Mouse (Mus musculus) adrenal gland, adult 18-20 months (tissue): ENCODE measurements around the gene Nell2. TPM values are rescaled to one million over a fixed set of nuclear protein-coding genes. Genes with fewer than 3 reads are reported as not detected.
"Not testable (repeated sequence)": the region's sequence is repeated elsewhere in the genome, so short reads cannot be mapped to it uniquely, and the experiment has no call there.

ENCODE experiments used
- DNase-seq, 2 experiments: peaks; one replicate each; pipeline ENCODE4 v3.0.0; 2021 to 2022; ENCODE audit warnings: low spot score in 2 of 2
- total RNA-seq, 2 experiments: library from RNA; stranded (reverse); gene quantifications; 1 replicate in 1 of 2; 2 replicates in 1 of 2; pipeline ENCODE4 v1.2.3; 2021

Gene Nell2
- total RNA-seq, 2 experiments from 2014 or later, result 1.9 to 2.7 TPM

DNA sequence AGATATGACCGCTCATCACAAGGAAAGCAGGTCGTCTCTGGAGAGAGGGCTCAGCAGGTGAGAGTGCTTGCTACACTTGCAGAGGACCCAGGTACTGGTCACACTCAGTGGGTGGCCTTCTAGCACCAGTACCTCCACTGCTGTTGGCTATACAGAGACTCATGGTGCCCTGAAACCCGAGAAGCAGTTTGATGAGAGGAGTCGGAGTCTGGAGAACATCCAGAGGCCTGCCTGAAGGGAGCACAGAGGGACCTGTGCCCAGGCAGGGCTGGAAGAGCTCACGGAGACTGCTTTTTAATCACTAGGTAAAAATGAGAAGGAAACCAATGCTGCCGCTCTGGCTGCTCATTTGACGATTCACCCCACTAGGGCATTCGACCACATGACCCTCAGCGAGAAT, 271.2 kb downstream of the Nell2 start:
- DNase-seq, result no peak

DNA sequence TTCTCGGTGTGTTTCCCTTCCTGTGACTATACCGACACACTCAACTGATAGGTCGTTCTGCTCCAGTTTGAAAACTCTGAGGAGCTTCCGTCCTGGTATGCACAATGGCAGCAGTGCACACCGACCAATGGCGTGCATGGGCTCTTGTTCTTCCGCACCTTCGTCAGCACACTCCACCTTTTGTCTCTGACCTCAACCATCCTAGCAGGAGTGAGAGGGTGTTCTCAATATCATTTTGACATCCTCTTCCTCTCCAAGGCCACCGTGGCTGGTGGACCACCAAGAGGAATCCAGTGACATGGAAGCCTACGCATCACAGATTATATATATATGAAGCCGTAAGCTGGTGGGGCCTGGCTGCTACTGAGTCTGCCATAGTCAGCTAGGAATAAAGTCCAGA, 282.8 kb downstream of the Nell2 start:
- DNase-seq, result no peak

DNA sequence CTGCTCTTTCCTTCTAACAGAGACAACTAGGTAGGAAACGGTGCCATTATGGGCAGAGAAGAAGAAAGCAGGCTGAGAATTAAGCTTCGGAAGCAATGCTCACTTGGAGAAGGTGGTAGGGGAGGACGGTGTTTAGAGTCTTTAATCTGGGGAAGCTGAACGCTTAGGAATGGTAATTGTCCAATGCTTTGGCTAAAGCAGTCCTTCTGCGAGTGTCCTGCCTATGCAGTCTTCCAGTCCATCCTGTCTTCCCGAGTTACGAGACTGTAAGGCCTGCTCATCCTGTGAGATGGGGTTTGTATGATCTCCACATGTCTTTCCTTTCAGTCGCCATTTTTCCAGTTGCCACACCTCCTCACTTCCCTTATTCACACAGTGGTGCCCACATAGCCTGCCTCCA, 284.5 kb downstream of the Nell2 start:
- no peak for DNase-seq

DNA sequence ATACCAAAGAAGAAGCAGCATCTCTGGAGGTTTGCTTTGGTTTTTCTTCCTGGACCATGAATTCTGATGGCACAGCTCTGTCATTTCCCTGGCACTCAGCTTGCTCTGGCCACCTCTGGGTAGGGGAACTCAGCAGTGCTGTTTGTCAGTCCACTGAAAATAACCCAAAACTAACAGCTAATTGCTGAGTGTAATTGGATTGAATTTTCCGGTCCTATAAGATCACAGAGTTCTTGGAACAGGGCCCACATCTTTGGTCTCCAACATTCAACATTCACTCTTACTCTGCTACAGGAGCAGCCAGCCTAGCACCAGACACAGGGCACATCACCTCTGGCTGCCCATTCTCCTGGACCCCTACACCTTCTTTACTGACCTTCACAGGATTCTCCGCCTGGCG, 287.2 kb downstream of the Nell2 start:
- no peak for DNase-seq

DNA sequence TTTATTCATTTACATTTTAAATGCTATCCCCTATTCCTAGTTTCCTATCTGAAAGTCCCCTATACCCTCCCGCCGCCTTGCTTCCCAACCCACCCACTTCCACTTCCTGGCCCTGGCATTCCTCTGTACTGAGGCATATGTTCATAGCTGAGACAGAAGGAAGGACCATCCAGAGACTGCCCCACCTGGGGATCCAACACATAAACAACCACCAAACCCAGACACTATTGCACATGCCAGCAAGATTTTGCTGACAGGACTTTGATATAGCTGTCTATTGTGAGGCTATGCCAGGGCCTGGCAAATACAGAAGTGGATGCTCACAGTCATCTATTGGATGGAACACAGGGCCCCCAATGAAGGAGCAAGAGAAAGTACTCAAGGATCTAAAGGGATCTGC, 291.3 kb downstream of the Nell2 start:
- DNase-seq, result not testable (repeated sequence)

DNA sequence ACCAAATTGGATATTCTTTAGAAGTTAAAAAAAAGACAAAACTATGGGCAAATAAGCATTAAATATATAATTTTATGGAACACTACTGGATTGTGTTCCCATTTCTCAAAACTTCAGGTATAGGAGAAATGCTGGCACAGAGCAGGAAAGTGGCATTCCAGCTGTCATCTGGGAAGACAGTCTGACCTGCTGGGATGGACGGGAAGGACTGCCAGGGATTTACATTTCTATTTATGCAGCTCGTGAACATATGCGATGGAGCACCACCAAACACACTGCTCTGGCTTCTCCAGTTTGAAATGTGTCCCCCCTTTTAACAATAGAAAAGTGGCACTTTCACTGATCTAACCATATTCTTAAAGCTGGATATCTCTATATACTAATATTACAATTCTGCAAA, 291.9 kb downstream of the Nell2 start:
- no peak for DNase-seq

DNA sequence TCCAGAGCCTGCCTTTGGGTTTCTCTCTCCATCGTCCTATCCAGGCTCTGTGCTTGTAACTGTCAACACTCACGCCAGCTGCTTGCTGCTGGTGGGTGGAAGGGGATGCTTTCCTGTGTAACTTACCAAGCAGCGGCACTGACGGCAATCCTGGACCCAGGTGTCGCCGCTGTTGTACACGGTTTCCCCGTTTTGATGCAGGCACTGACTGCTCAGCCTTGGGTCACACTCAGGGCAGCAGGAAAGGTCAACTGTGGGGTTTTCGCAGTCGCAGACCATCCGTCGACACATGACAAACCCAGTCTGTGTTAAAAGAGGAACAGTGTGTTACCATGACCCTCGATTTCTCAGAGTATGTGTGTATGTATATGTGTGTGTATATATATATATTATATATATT, 297.2 kb downstream of the Nell2 start:
- no peak for DNase-seq

DNA sequence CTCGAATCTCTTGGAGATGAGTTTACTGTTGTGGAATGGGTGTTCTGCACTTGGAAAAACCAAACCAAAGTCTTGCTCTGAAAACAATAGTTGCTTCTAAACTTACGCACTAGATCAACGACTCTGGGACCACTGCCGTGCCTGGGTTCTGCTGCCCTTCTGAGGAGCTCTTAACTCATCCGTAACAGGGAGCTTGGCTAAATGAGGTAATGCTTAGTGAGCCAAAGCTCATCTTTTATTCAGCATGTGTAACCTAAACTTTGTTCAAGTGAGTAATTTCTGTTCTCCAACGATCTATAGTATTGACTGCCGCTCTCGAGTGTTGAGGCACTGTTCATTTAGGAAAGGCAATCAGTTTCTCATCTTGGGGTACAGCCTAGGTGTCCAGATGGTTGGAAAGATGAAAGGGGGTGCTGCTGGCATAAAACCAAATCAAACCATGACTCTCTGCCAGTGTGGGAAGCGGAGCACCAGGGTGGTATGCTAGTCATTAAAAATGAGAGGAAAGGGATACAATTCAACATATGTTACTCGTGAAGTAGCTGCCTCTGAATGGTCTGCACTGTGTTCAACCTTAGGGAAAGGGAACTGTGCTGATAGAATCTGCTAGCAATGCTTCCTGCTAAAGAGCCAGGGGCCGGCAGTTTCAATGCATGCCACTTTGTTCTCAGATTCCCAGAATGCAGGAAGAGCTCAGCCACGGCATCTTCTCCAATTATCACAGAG, 311.6 kb downstream of the Nell2 start:
- DNase-seq, result no peak

DNA sequence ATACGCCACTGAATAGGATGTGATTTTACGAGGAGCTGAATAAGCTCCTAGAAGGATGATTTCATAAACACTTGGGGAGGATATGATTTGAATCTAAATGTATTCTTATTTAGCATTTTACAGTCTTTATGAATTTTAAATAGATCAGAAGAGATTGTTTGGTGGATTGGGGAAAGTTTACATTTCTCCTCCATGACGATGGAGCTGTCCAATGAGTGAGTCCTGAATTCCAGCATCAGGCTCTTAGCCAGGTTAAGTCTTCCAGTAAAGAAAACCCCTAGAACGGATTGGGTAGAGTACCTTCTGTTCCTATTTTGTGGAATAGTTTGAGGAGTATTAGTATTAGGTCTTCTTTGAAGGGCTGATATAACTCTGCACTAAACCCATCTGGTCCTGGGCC, 317.8 kb downstream of the Nell2 start:
- no peak for DNase-seq

DNA sequence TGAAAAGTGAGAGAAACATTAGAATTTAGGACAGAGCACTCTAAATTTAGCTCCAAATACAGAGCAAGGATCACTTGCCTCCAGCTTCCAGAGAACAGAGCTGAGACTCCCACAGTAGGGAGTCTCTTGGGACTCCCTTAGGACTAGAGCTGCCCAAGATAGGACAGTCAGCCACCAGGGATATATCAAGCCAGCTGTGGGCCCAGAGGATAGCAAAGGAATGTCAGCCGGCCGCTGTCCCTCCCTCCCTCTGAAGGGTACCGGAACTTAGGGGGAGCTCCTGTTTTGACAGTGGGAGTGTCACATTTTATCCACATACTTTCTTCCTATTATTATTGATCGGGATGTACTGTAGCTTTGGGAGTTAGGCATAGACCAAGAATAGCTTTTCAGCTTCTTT, 319.2 kb downstream of the Nell2 start:
- no peak for DNase-seq

DNA sequence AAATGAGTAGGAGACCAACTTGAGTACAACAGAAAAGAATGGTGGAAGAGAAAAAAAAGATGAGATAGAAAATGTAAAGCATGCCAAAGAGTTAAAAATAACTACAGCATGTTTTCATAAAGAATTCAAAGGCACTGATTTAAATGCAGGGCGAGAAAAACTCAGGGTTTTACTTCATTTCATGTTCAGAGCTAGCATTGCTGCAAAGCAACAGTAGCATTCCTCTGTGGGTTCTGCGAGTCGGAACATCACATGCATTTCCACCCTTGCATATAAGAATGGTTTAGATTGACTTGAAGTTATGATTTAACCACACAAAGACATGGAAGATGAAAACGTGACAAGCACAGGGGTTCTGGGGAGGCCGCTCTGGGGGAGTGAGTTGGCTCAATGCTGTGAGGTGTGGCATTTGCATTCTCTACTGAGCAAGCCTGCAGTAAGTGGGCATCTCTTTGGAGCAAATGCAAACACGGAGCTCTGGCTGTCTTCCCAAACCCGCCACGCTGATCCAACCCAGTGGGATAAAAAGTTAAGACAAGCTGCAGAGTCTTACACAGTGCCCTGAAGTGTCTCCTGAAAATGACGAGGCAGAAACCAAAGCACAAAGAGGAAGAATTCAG, 334.6 kb downstream of the Nell2 start:
- no peak for DNase-seq

DNA sequence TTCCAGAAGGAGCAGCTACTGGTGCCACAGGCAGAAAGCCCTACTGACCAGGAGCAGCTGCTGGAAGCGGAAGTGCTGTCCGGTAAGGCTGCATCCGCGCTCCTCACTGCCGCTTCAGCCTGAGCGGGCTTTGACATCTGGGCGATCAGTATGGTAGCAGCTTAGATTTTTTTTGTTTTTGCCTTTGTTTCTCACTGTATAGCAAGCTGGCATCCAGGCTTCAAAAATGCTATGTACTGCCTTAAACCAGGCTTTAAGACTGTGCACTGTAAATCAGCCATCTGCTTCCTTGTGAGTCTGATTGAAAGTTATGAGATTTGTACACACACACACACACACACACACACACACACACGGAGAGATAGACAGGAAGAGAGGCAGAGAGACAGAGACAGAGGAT, 335.4 kb downstream of the Nell2 start:
- no peak for DNase-seq

DNA sequence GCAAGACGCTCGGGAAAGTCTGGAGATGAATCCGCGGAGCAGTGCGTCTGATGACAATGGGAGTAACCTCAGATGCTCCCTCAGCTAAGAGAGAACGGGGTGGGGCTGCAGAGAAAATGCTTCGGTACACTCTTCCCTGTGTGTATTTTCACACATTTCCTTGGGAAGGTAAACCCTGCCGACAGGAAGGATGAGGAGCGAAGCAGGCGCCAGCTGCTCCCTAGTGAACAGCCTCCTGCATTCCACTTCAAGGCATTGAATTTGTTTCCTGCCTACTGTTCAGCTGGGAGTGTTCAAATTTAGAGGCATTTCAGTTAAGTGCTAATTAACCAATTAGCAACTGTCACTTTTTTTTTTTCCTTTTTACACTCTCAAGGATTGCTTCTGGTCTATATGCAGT, 342.1 kb downstream of the Nell2 start:
- DNase-seq, result no peak

DNA sequence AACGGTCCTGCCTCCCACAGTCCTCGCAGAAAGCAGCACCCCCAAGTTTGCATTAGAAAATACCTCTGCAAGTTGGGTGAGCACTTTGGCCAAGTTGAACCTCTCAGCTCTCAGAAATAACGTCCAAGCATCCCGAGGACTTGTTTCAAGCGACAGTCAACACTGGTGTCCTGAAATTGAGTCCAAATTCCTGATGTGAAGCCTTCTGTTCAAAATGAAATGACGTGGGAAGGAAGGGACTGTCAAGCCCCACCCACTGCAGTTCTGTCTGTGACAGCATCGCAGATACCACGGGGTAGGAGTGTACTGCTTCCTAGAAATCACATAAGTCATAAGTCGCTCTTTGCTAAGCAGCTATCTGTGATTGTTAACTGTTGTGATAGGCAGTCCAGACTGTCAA, 342.9 kb downstream of the Nell2 start:
- no peak for DNase-seq

DNA sequence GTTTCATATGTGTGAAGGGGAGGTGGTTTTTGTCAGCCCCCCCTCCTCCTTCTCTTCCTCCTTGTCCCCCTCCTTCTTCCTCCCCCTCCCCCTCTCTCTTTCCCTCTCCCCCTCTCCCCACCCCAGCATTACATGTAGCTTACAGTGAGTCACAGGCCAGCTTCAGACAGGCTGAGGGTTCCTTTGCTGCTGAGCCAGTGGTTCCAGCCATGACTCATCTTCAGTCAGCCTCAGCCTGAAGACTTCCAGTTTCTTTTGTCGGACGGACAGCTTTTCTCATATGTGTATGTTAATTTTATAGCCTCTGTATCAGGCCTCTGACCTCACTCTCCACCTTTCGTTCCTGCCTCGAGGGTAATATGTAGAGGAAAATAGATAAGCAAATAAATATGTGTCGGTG, 344.9 kb downstream of the Nell2 start:
- no peak for DNase-seq

DNA sequence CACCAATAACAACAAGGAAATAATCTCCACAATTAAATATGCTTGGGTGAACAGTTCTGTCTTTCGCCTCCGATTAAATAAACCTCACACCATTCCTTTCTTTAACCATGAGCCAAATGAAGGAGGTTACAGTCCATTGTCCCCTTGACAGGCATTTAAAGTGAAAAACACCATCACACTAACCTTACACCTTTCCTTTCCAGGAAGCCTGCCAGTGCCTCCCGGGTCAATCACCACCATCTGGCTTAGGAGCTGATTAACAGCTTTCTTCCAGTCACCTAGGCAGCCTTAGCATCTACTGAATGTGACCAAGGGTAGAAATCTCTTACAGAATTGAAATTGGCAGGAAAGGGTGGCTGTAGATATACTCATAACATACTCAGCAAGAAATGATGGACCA, 371.5 kb downstream of the Nell2 start:
- DNase-seq, result no peak

DNA sequence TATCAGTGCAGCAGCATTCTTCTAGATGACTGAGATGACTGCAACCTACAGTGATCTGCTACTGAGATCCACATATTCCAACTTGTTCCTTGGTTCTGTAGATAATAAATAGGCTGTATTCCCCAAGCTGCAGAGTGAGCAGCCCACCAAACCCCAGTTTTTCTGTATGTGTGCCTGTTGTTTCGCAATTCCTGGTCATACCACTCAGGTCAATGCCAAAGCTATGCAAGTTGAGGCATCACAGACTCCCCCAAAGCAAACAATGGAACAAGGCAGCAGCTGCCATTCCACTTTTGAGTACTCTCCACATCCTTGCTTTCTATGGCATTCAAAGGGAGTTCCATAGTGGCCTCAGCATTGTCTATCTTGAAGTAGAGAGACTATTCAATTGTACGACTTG, 383.2 kb downstream of the Nell2 start:
- no peak for DNase-seq

DNA sequence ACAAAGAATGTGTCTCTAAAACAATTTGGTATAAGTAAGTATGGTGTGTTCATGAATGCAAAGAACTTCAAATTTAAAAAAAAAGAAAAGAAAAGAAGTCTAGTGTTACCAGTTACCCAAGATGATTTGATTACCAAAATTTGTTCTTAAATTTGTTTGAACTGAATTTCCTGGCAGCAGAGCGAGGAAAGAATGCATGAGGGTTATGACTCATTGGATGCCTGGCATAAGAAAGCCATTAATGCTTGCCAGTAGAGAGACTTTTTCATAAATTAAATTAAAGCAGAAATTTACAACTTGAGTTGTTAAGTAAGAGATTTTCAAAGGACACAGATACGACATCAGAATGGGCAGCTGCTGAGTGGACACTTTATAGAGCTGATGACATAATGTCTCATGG, 384.2 kb downstream of the Nell2 start:
- DNase-seq, result no peak

DNA sequence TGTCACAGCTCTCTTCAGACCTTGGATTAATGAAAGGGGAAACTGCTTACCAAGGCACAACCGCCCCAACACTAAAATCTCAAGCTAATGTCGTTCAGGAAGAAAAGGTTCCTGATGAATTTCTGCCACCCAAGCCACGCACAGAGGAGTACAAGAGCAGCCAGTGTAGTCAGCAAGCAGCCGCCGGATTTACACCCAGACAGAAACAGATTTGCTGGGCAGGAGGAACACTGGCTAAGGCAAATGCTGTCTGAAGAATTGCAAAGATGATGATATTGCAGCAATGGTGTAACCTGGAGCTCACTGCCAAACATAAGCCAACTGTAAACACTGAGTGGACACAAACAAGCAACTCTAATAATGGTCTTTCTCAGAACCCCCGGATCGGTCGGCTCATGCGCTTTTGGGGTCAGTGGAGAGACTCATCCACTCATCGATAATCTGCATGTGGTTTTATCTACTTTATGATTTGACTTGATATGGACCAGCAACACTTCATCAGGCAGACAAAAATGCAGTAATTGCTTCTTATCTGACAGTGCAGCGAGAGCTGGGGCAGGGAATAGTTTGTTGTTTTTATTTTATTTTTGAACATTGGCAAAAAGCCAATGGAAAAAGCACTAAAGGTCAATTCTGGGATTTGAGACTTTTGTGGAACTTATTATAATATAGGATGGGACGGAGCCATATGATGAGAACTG, 389.5 kb downstream of the Nell2 start:
- no peak for DNase-seq

DNA sequence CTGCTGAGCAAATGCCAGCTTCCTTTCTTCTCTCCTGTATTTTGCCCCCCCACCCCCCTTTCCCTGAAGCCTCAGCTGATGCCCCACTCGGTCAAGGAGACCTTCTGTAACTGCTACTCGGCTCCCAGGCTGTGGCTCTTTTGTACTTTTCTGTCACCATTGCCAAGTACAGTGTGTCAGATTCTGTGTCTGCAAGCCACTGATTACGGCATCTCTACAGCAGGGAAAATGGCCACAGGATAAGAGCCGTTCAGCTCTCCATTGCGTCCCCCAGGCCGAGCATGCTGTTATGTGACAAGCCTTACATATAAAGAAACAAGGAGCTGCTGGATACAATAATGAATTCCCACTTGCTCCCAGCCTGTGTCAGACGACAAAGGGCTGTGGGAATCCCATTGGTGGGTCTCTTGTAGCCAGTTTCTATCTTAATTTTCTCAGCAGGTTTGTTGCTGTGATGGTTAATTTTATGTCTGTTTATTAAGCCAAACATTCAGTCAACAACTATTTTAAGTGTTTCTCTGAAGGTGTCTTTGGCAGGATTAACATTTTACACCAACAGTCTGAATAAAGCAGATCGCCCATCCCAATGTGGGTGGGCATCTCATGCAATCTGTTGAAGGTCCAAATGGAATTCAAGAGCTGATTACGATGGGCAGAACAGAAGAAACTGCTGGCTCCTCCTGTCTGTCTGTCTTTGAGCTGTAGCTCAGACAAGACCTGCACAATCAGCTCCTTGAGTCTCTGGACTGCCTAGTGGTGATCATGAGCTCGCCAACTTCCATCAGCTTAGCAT, 391.1 kb downstream of the Nell2 start:
- DNase-seq, result no peak

DNA sequence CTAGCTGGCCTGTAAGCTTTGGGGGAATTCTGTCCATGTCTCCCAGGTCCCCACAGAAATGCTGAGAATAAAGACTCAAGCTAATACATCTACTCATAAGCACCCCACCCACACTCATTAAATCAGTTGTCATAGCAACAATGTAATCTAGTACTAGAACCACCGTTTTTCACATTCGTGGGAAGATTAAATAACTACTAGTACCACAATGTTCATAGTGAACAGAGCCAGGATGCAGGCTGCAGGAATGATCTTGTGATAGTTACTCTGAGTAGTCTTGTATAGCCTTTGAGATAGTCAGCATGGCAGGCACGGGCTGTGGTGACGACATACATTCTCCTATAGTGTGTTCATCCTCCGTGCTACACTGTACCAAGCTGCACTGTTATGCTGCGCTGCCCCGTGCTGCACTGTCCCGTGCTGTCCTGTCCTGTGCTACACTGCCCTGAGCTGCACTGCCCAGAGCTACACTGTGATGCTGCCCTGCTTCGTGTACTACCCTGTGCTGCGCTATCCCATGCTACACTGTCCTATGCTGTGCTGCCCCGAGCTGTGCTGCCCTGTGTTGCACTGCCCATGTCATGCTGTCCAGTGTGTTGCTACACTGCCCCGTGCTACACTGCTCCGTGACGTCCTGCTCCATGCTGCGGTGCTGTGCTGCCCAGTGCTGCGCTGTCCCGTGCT, 392.3 kb downstream of the Nell2 start:
- DNase-seq, result no peak
